Mouse (Mus musculus) lung, embryonic 15.5 days (tissue): ENCODE measurements around the gene Stam2. TPM values are rescaled to one million over a fixed set of nuclear protein-coding genes. Genes with fewer than 3 reads are reported as not detected.
A peak's percentile ranks its signal among the peaks of the same experiment; 100 is the strongest.

Experiments used
- ATAC-seq: fragments of 200-750 bp; cut with Nextera tagmentation; 2 replicates; pipeline ENCODE4 v1.8.0; 2017; ENCODE audit warnings: moderate number of reproducible peaks, borderline replicate concordance; ENCODE audit not compliant: low FRiP score, low TSS enrichment; ENCODE audit errors: extremely low read depth
- H3K27ac ChIP-seq: fragments of 300-500 bp; sonication (generic); 2 replicates; pipeline ENCODE4 v1.5.1; 2015; ENCODE audit warnings: moderate library complexity, mild to moderate bottlenecking, inconsistent platforms
- H3K27me3 ChIP-seq: fragments of 300-500 bp; sonication (generic); 2 replicates; pipeline ENCODE4 v1.6.1; 2015; ENCODE audit warnings: inconsistent platforms
- H3K36me3 ChIP-seq: fragments of 300-500 bp; sonication (generic); 2 replicates; pipeline ENCODE4 v1.6.1; 2015; ENCODE audit warnings: inconsistent platforms
- H3K4me1 ChIP-seq: fragments of 300-500 bp; sonication (generic); 2 replicates; pipeline ENCODE4 v1.6.1; 2015; ENCODE audit warnings: inconsistent platforms
- H3K4me2 ChIP-seq: fragments of 300-500 bp; sonication (generic); 2 replicates; pipeline ENCODE4 v1.6.1; 2015; ENCODE audit warnings: inconsistent platforms, mild to moderate bottlenecking, moderate library complexity
- H3K4me3 ChIP-seq: fragments of 300-500 bp; sonication (generic); 2 replicates; pipeline ENCODE4 v1.5.1; 2015; ENCODE audit warnings: mild to moderate bottlenecking, inconsistent platforms
- H3K9ac ChIP-seq: fragments of 300-500 bp; sonication (generic); 2 replicates; pipeline ENCODE4 v1.6.1; 2015; ENCODE audit warnings: inconsistent platforms
- H3K9me3 ChIP-seq: fragments of 300-500 bp; sonication (generic); 2 replicates; pipeline ENCODE4 v1.6.1; 2016; ENCODE audit warnings: inconsistent platforms
- WGBS: fragments of 180-500 bp; shearing (Covaris S2); methylation state at CpG from one replicate; pipeline ENCODE4 v1.1.7; 2015; 5-methylcytosine and 5-hydroxymethylcytosine counted together
- polyA plus RNA-seq: library from polyadenylated mRNA; unstranded; fragments of >200 nt; fragmentation: Nextera tagmentation; extraction: Ambion mirVana; gene quantifications from 2 replicates; pipeline ENCODE4 v1.2.1, GENCODE M21; 2015

Stam2 gene
- polyA plus RNA-seq, 1 experiment from 2014 or later, result 39.6 TPM

GRCm38 (mm10) chr2:52717076-52717475, 25.0 kb downstream of the Stam2 start:
- Histone ChIP-seq H3K27me3 (no peaks in the 10 kb centered on the region), H3K27ac (no peak overlapping the region), H3K4me3 (no peak overlapping the region), H3K9ac (no peak overlapping the region), H3K4me2 (no peak overlapping the region), H3K4me1 (peaks cover 3% of the 10 kb centered on the region; the same call in 1 of the 2 replicates), H3K36me3 (peaks cover 17% of the 10 kb centered on the region), H3K9me3 (no peaks in the 10 kb centered on the region)
- 86% methylated on average over 5 of the region's 5 CpGs for WGBS
- ATAC-seq, result no peak

GRCm38 (mm10) chr2:52715538-52715937, 26.5 kb downstream of the Stam2 start:
- Histone ChIP-seq H3K36me3 (peaks cover 17% of the 10 kb centered on the region), H3K27me3 (no peaks in the 10 kb centered on the region), H3K4me2 (no peak overlapping the region), H3K4me1 (peaks cover 2% of the 10 kb centered on the region; the same call in 1 of the 2 replicates), H3K9ac (no peak overlapping the region), H3K27ac (no peak overlapping the region), H3K9me3 (no peaks in the 10 kb centered on the region), H3K4me3 (no peak overlapping the region)
- 90% methylated on average over 6 of the region's 6 CpGs for WGBS
- ATAC-seq, result no peak

GRCm38 (mm10) chr2:52714111-52714510, 28.0 kb downstream of the Stam2 start:
- H3K4me3 ChIP-seq, result no peak overlapping the region
- WGBS, result 92% methylated on average over 4 of the region's 4 CpGs
- H3K36me3 ChIP-seq, result peaks cover 25% of the 10 kb centered on the region

GRCm38 (mm10) chr2:52710804-52711203, 31.3 kb downstream of the Stam2 start:
- Histone ChIP-seq H3K4me2 (no peak overlapping the region), H3K9me3 (no peaks in the 10 kb centered on the region), H3K27ac (no peak overlapping the region), H3K9ac (no peak overlapping the region), H3K4me3 (no peak overlapping the region), H3K36me3 (peaks cover 40% of the 10 kb centered on the region), H3K4me1 (no peaks in the 10 kb centered on the region), H3K27me3 (no peaks in the 10 kb centered on the region)
- WGBS, result 68% methylated on average over 2 of the region's 2 CpGs
- ATAC-seq, result no peak

More at GRCm38 (mm10) chr2:52714111-52714510, 28.0 kb downstream of the Stam2 start:
- H3K27me3 ChIP-seq, result no peaks in the 10 kb centered on the region
- H3K9ac ChIP-seq, result no peak overlapping the region
- no peak overlapping the region for H3K4me2 ChIP-seq
- no peaks in the 10 kb centered on the region for H3K4me1 ChIP-seq
- H3K9me3 ChIP-seq, result no peaks in the 10 kb centered on the region
- ATAC-seq, result no peak
- H3K27ac ChIP-seq, result no peak overlapping the region

GRCm38 (mm10) chr2:52709417-52709816, 32.7 kb downstream of the Stam2 start:
- H3K27me3 ChIP-seq, result no peaks in the 10 kb centered on the region
- H3K36me3 ChIP-seq, result peaks cover 39% of the 10 kb centered on the region
- H3K27ac ChIP-seq, result no peak overlapping the region
- ATAC-seq, result no peak
- no peak overlapping the region for H3K4me3 ChIP-seq
- H3K4me2 ChIP-seq, result no peak overlapping the region
- H3K4me1 ChIP-seq, result no peaks in the 10 kb centered on the region
- no peak overlapping the region for H3K9ac ChIP-seq
- 92% methylated on average over 5 of the region's 5 CpGs for WGBS
- no peaks in the 10 kb centered on the region for H3K9me3 ChIP-seq

GRCm38 (mm10) chr2:52701368-52702036, 40.6 kb downstream of the Stam2 start:
- Histone ChIP-seq H3K4me2 (no peak overlapping the region), H3K36me3 (peaks cover 20% of the 10 kb centered on the region), H3K27ac (no peak overlapping the region), H3K4me1 (no peaks in the 10 kb centered on the region), H3K9me3 (no peaks in the 10 kb centered on the region), H3K4me3 (no peak overlapping the region), H3K9ac (no peak overlapping the region), H3K27me3 (no peaks in the 10 kb centered on the region)
- 88% methylated on average over 11 of the region's 11 CpGs for WGBS
- ATAC-seq, result no peak

GRCm38 (mm10) chr2:52700352-52700751, 41.7 kb downstream of the Stam2 start:
- Histone ChIP-seq H3K27me3 (no peaks in the 10 kb centered on the region), H3K4me3 (no peak overlapping the region), H3K36me3 (peaks cover 11% of the 10 kb centered on the region), H3K9me3 (no peaks in the 10 kb centered on the region), H3K9ac (no peak overlapping the region), H3K4me1 (no peaks in the 10 kb centered on the region), H3K4me2 (no peak overlapping the region), H3K27ac (no peak overlapping the region)
- 65% methylated on average over 5 of the region's 5 CpGs for WGBS
- no peak for ATAC-seq

- 80% methylated on average over 6 of the region's 6 CpGs for WGBS
- Histone ChIP-seq H3K4me1 (no peaks in the 10 kb centered on the region), H3K9ac (no peak overlapping the region), H3K9me3 (no peaks in the 10 kb centered on the region), H3K36me3 (peaks cover 7% of the 10 kb centered on the region; the same call in 1 of the 2 replicates), H3K27ac (no peak overlapping the region), H3K4me2 (no peak overlapping the region), H3K27me3 (no peaks in the 10 kb centered on the region), H3K4me3 (no peak overlapping the region)
- ATAC-seq, result no peak
These were observed 47.5 kb downstream of the Stam2 start for GRCm38 (mm10) chr2:52694604-52695003.

GRCm38 (mm10) chr2:52691745-52692144, 50.3 kb downstream of the Stam2 start:
- H3K4me3 ChIP-seq, result no peak overlapping the region
- 0 out of 2 replicates have a peak, but pooled peaks cover 2% of the 10 kb centered on the region for H3K36me3 ChIP-seq
- H3K4me1 ChIP-seq, result no peaks in the 10 kb centered on the region
- H3K27ac ChIP-seq, result no peak overlapping the region
- H3K27me3 ChIP-seq, result no peaks in the 10 kb centered on the region
- H3K9me3 ChIP-seq, result no peaks in the 10 kb centered on the region
- 66% methylated on average over 4 of the region's 4 CpGs for WGBS
- no peak overlapping the region for H3K9ac ChIP-seq
- H3K4me2 ChIP-seq, result no peak overlapping the region
- no peak for ATAC-seq

- no peaks in the 10 kb centered on the region for H3K27me3 ChIP-seq
- WGBS, result 60% methylated on average over 6 of the region's 6 CpGs
- H3K36me3 ChIP-seq, result no peaks in the 10 kb centered on the region
- no peaks in the 10 kb centered on the region for H3K4me1 ChIP-seq
- no peaks in the 10 kb centered on the region for H3K9me3 ChIP-seq
- no peak overlapping the region for H3K27ac ChIP-seq
- no peak overlapping the region for H3K9ac ChIP-seq
- ATAC-seq, result peak; percentile 42; the same call in 1 of the 2 replicates
- H3K4me2 ChIP-seq, result no peak overlapping the region
- H3K4me3 ChIP-seq, result no peak overlapping the region
These were observed 55.5 kb downstream of the Stam2 start for GRCm38 (mm10) chr2:52686601-52687000.

GRCm38 (mm10) chr2:52677589-52677988, 64.5 kb downstream of the Stam2 start:
- Histone ChIP-seq H3K9me3 (no peaks in the 10 kb centered on the region), H3K4me3 (no peak overlapping the region), H3K4me2 (no peak overlapping the region), H3K36me3 (no peaks in the 10 kb centered on the region), H3K27me3 (peaks cover 35% of the 10 kb centered on the region), H3K9ac (no peak overlapping the region), H3K4me1 (peaks cover 18% of the 10 kb centered on the region), H3K27ac (no peak overlapping the region)
- WGBS, result 63% methylated on average over 4 of the region's 4 CpGs
- ATAC-seq, result no peak

- Histone ChIP-seq H3K27ac (no peak overlapping the region), H3K4me2 (peak overlapping the region; percentile 98), H3K36me3 (no peaks in the 10 kb centered on the region), H3K4me1 (peaks cover 18% of the 10 kb centered on the region), H3K27me3 (peaks cover 35% of the 10 kb centered on the region), H3K4me3 (peak overlapping the region; percentile 67; the same call in 1 of the 2 replicates), H3K9me3 (no peaks in the 10 kb centered on the region), H3K9ac (no peak overlapping the region)
- no peak for ATAC-seq
- 12% methylated on average over 6 of the region's 6 CpGs for WGBS
These were observed 65.2 kb downstream of the Stam2 start for GRCm38 (mm10) chr2:52676913-52677303.
